Mouse (Mus musculus) T-helper 2 cell (primary cell): ENCODE results near the gene Hist1h2ak.
"Not testable (repeated sequence)": the region's sequence is repeated elsewhere in the genome, so short reads cannot be mapped to it uniquely, and the experiment has no call there.

Source experiments
- in situ Hi-C: fragments of 300-600 bp; cut with MboI, MseI; formaldehyde crosslinking; loops from one replicate; pipeline ENCODE4 v1.15.1; 2025; ENCODE audit warnings: high pct_unique_total_duplicates

Gene Hist1h2ak

DNA sequence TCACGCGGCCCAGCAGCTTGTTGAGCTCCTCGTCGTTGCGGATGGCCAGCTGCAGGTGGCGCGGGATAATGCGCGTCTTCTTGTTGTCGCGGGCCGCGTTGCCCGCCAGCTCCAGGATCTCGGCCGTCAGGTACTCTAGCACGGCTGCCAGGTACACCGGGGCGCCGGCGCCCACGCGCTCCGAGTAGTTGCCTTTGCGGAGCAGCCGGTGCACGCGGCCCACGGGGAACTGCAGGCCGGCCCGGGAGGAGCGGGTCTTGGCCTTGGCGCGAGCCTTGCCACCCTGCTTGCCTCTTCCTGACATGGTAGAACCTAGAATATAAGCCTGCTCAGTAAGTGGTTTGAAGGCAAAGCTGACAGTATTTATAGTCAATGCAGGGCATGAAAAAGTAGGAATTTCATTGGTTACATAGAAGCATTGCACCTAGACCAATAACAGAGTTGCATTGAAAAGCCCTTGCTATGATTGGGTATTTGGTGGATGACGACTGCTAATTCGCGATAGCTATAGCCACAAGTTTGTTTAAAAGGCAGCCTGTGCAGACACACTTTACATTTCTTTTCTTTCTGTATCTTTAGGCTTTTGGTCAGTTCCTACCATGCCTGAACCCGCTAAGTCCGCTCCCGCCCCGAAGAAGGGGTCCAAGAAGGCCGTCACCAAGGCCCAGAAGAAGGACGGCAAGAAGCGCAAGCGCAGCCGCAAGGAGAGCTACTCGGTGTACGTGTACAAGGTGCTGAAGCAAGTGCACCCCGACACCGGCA lies at the start of gene Hist1h2ak, which contains the start of gene Hist1h2bn:
TSS of gene Hist1h2ak (minus strand) at position 304 of the 762 bp plus-strand sequence.
TSS of gene Hist1h2bn (plus strand) at position 600 of the 762 bp plus-strand sequence.
- in situ Hi-C loops, result not testable (repeated sequence)

DNA sequence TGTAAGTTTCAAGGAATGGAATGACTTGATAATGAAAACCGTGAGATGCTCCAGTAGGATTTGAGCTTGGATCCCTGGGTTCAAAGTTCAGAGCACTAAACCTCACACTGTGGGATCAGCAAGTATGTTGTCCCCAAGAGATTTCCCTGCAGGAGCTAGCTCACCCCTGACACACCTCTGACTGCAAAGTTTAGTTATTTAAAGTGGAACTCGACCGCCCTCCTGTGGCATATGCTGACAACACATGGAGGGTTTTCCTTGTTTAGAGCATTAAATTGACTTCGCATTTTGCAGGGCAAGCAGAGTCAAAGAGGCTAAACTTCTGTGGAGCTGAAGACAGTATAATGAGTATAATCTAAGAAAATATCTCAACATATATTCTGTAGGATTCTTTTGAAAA lies 49.4 kb upstream of the Hist1h2ak start:
- in situ Hi-C loops, result loop anchor here (5.0 to 10.0 kb wide), 2 partner anchors 49 to 222 kb away; no protein-coding TSS in a partner anchor

DNA sequence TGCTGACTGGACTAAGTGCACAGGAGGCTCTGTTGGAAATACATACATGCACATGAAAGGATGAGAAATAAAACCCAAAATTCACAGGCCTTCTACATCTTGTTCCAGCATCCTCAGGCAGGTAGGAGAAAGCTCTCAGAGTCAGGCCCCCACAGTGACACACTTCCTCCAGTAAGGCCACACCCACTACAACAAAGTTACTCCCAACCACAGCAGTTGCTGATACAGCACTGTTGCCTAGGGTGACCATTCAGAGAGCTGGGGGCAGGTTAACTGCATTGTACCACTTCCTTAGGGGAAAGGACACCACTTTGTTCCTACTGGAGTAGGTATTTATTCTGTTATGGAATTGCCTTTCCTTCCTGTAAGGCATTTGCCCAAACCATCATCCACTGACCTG lies 43.5 kb upstream of the Hist1h2ak start:
- in situ Hi-C loops, result not testable (repeated sequence)

DNA sequence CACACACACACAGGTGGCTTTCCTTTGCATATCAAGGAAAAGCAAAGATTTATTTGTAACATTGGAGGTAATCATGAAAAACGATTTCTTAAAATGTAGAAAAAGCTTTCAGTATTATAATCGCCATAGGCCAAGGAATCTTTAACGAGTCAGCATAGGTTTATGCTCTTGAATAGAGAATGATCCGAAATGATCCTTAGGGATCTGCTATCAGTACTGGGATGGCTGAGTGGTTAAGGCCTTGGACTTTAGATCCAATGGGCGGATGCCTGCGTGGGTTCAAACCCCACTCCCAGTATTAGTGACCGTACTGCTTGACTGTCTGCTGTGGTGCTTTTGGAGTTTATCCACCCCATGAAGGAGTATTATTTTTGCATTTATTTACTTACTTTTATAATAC lies 42.0 kb upstream of the Hist1h2ak start:
- in situ Hi-C loops, result no loop called here

DNA sequence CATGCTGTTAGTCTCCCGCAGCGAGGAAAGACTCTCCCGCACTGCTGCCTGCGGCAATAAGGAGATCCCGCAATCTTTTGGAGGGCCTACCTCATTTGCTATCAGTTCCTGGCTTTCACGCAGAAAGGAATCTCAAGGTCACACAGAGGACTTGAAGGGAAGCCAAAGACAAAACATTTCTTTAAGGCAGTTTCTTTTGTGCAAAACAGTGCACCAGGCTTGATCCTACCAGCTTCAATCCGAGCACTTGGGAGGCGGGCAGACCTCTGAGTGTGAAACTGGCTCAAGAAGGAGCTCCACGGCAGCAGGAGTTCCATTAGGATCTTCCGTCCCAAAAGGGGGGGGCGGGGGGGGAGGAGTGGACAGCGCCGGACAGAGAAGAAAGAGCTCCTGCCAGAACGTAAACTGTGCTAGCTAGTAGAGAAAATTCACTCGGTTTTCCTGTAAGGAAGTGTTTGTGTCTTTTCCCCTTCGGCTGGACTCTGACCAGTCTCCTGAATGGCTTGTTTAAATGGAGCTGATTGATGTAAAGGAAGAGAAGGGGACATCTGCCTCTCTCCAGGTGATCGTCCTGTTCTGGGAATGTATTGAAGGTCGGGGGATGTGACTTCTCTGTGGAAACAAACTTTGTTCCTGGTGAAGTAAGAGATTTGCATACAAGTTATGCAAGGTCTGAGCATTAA lies 37.1 kb upstream of the Hist1h2ak start:
- in situ Hi-C loops, result no loop called here

DNA sequence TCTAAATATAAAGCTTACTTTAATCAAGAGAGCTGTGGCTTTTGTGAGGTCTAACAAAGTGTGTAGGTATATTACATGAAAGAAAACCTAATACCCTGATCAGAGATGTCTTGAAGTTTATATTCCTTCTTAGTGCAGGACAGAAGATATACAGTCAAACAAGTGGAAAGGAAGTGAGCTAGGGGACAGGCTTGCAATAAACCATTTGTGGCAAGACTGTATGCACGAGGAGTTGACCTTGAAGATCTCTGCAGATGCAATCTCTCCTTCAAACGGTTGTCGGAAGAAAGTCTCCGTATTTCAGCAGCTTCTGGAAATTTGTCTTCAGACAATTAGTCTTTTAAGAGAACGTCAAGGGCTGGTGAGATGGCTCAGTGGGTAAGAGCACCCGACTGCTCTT lies 36.3 kb upstream of the Hist1h2ak start:
- in situ Hi-C loops, result loop anchor here (5.0 kb wide), 1 partner anchor 43 kb away; no protein-coding TSS in a partner anchor

DNA sequence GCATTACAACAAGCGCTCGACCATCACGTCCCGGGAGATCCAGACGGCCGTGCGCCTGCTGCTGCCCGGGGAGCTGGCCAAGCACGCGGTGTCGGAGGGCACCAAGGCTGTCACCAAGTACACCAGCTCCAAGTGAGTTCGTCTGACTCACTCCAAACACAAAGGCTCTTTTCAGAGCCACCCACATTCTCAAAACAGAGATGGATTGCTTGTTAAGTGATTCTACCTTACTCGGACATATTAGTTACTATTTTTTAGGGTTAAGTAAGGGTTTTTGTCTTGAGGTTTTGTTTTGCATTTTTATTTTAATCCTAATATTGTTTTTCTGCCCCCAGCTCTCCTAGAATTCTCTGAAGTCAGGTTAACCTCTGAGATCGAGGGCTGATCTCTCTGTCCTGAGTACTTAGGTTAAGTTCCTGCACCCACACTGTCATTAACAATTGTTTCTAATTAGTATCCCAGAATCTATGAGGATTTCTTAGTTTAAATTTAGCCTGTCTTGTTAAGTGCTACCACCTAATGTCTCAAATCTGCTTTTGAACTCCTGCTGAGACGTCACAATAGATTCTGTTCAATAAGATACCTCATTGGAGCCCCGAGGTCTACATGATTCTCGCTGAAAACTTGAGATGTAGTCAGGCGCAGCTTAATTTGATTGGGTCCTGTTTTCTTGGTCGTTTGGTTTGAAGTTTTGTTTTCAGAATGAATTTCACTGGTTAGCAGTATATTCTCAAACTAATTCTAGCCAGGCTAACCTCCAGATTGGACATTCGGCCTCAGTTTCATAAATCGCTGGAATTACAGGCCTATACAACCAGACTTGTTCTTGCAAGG lies 34.4 kb upstream of the Hist1h2ak start:
- in situ Hi-C loops, result loop anchor here (5.0 kb wide), 1 partner anchor 41 kb away; no protein-coding TSS in a partner anchor

DNA sequence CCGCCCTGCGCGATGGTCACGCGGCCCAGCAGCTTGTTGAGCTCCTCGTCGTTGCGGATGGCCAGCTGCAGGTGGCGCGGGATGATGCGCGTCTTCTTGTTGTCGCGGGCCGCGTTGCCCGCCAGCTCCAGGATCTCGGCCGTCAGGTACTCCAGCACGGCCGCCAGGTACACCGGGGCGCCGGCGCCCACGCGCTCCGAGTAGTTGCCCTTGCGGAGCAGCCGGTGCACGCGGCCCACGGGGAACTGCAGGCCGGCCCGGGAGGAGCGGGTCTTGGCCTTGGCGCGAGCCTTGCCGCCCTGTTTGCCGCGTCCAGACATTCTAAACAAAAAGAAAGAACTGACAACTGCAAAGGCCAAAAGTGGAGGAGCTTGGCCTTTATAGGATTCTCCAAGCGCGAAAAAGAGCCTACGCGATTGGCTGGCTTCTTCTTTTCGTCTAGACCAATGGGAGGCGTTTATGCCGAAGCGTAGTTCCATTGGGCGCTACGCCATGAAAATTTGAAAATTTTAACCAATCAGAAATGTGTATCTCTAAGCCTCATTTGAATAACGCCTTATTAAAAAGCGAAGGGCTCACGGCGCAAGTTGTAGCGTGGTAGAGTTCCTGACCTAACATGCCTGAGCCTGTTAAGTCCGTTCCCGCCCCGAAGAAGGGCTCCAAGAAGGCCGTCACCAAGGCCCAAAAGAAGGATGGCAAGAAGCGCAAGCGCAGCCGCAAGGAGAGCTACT lies 33.4 kb upstream of the Hist1h2ak start, which contains the start of the genes Hist1h2an and Hist1h2bp:
TSS of gene Hist1h2an (minus strand) at position 320 of the 731 bp plus-strand sequence.
TSS of gene Hist1h2bp (plus strand) at position 563 of the 731 bp plus-strand sequence.
- in situ Hi-C loops, result loop anchor here (5.0 kb wide), 1 partner anchor 40 kb away; no protein-coding TSS in a partner anchor

DNA sequence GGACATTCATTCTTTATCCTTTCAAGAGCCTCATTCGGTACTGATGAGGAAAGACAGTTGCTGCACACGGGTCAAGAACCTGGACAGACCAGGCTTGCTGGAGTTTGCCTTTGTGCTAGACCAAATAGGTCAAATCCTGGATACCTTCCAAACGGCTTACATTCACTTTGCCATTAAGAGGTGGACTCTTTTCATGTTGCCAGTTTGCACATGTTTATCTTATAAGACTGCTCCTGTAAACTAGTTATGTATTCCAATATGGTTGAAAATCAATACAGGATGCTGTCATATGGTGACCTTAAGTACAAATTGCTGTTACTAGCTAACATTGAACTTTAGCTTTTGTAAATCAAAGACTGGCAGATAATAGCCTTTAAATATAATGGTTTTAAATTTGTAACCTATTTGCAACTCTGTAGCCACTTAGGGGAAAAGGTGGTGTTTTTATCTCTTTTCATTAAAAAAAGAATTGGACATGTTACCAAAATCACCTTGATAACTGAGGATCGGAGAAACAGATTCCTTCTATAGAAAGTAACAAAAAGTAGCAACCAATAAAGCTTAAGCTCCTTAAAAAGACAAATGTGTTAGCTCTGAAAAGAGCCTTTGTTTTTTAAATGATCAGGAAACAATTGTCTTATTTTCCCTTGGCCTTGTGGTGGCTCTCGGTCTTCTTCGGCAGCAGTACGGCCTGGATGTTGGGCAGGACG lies 32.7 kb upstream of the Hist1h2ak start:
- in situ Hi-C loops, result loop anchor here (5.0 kb wide), 1 partner anchor 39 kb away; no protein-coding TSS in a partner anchor

DNA sequence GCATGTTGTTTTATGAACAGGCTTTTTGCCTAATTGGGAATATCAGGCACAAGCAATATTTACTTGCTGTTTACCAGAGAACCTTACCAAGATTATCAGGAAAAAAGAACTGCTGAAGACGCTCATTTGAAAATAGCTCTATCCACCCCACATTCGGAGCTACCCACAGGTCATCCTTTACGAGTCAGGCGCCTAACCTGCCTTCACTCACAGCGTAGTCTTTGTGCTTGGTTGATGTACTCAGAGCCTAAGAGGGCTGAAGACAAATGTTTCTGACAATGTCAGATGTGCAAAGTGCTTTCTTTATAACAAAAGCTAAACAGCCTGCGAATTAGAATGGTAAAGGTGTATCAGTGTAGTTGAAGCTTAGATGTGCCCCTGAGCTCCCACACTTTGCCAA lies 30.7 kb upstream of the Hist1h2ak start:
- in situ Hi-C loops, result no loop called here

DNA sequence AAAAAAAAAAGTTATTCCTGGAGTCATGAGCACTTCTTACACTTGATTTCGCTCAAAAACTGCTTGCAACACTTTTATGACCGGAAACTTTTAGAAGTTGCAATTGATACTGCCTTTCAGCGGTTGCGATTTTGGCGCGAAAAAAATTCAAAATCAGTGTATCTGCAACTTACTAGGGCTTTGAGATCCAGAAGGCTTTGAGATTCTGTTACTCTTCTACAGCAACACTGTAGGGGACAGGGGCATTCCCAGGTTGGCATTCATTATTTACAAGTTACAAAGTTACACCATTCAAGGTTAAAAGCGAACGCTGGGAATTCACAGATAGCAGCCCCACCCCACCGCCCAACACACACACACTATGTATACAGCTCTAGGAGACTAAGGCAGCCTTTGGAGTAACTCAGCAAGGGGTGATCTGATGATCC lies 30.1 kb upstream of the Hist1h2ak start:
- in situ Hi-C loops, result no loop called here

DNA sequence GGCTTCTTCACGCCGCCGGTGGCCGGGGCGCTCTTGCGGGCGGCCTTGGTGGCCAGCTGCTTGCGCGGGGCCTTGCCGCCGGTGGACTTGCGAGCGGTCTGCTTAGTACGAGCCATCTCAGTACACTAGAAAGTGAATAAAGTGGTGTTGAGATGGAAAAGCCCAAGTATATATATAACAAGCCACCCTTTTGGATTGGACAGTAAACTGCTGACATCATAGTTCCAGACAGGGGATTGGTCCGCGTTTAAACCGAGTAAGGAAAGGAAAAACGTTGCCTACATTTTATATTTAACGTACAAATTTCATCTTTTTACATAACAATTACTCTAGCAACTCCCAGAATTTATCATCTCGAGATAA lies 29.6 kb upstream of the Hist1h2ak start, which contains the start of gene Hist1h3i:
TSS of gene Hist1h3i (minus strand) at position 116 of the 363 bp plus-strand sequence.
- in situ Hi-C loops, result no loop called here

DNA sequence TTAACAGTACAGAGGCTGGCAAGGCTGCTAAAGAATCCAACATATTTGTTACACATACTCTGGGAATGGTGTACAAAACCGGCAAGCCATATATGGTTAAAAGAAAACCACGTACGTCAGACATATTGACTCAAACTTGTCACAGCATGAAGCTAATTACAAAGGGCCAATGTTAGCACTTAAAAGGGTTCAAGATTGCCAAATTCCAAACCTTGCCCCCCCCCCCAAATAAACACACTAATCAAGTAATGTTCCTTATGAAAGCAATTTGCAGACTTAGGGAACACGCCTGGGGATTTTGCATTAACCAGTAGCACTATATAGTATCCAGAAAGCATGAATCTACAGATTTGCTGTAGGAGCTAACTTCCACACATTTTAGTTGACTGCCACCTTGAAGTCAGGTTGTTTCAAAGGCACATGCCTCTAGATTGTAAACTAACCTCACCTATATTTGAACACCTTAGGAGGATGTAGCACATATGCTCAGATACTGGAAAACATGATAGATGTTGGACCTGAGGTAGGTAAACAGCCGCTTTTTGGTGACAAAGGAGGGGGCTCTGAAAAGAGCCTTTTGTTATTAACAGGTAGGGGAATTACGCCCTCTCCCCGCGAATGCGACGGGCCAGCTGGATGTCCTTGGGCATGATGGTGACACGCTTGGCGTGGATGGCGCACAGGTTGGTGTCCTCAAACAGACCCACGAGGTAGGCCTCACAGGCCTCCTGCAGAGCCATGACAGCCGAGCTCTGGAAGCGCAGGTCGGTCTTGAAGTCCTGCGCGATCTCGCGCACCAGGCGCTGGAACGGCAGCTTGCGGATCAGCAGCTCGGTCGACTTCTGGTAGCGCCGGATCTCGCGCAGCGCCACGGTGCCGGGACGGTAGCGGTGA lies 29.0 kb upstream of the Hist1h2ak start:
- in situ Hi-C loops, result not testable (repeated sequence)

DNA sequence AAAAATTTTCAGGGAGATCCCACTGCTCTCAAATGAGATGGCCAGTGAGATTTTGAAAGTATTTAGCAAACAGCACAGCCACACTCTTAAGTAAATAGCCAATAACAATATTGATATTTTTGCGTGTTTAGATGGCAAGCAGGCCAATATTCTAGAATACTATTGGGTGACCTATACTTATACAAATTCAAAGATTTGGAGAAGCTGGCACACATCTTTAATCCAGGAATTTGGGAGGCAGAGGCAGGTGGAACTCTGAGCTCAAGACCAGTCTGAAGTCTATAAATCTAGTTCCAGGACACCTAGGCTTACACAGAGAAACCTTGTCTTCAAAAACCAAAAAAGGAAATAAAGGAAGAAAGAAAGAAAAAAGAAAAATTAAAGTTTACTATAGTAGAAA lies 28.0 kb upstream of the Hist1h2ak start:
- in situ Hi-C loops, result no loop called here

DNA sequence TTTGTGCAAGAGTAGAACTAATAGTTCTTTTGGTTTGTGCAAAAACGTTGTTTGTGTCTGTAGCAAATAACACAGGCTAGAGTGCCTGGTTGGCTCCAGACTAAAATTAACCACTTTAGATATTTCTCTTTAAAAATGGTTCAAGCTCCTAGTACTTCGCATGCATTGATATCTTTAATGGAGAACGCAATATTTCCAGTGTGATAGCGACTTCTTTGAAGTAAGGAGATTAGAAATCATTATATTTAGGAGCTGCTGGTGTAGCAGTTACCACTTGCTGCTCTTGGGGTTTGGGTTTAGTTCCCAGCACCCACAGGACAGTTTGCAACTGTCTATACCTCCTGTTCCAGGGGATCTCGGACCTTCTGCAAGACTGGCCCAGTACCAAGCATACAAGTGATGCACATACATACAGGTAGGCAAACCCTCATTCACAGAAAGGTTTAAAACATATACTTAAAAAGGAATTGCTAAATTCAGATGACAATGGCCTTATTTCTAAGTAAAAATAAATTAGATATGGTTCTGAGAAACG lies 27.5 kb upstream of the Hist1h2ak start:
- in situ Hi-C loops, result no loop called here

DNA sequence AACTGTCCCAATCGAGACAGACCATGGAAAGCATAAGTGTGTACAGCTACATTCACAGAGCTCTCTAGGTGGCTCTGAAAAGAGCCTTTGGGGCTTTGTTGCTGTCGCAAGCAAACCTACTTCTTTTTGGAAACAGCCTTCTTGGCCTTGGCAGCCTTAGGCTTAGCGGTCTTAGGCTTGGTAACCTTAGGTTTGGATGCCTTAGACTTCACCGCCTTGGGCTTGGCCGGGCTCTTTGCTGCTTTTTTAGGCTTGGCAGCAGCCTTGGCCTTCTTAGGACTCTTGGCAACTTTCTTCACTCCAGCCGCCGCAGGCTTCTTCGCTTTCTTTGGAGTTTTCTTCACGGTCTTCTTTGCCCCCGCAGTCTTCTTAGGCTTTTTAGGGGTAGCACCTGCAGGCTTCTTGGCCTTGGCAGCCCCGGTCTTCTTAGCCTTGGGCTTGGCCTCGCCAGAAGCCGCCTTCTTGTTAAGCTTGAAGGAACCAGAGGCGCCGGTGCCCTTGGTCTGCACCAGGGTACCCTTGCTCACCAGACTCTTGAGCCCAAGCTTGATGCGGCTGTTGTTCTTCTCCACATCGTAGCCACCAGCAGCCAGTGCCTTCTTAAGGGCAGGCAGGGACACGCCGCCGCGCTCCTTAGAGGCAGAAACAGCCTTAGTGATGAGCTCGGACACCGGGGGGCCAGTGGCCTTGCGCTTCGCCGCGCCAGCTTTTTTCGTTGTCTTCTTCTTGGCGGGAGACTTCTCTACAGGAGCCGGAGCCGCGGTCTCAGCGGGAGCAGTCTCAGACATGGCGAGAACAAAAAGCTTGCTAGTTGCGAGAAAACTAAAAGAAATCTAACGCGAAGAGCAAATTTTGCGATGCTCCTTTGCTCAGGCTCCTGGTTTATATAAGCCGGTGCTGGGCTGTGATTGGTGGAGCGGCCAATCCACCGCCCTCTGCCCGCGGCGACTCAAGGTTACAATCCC lies 26.4 kb upstream of the Hist1h2ak start, which contains the start of gene Hist1h1b:
TSS of gene Hist1h1b (minus strand) at position 859 of the 965 bp plus-strand sequence.
- in situ Hi-C loops, result no loop called here
